ENCODE assay signal across 8 mouse cellular contexts in genomic region chr2:162931123-162931673, GRCm38 (mm10). TPM values are rescaled to one million over a fixed set of nuclear protein-coding genes. Genes with fewer than 3 reads are reported as not detected.
DNase-seq lines count a peak whose midpoint lies in the region; ATAC-seq and TF ChIP-seq lines count a peak whose summit lies in the region.

Srsf6 (plus strand) TSS chr2:162931528.

- peak; percentile 94 for ATAC-seq in Patski
- ATAC-seq in hindbrain, embryonic 14.5 days (ENCODE audit: low FRiP score): peak; percentile 92

- H3K4me3 ChIP-seq in hindbrain, embryonic 14.5 days (replicated peaks; ENCODE audit: low read length): peak within 1 kb of the TSS; percentile 100

- peak within 1 kb of the TSS; percentile 81 for H3K4me2 ChIP-seq in hindbrain, embryonic 14.5 days (replicated peaks)

- POLR2A ChIA-PET in Patski (lab: Charles Lee): interaction anchor here (0.8 to 1.7 kb wide), 2 partner anchors 9 to 30 kb away, joined by 3 to 4 read pairs; no protein-coding TSS in a partner anchor

- H3K27ac ChIP-seq in hindbrain, embryonic 14.5 days: peak within 1 kb of the TSS; percentile 100

- peak within 1 kb of the TSS; percentile 100 for H3K9ac ChIP-seq in hindbrain, embryonic 14.5 days

- peak; percentile 80 for DNase-seq in Patski (ENCODE audit: low read depth, low spot score)
- peak; percentile 93 to 97 for DNase-seq in cerebellum, postnatal 25 days
- peak; percentile 82 to 83 for DNase-seq in frontal cortex, postnatal 25 days (ENCODE audit: low spot score in 2 of 2)
- DNase-seq in hindbrain, embryonic 14.5 days (ENCODE audit: low spot score): peak; percentile 97
- peak; percentile 84 to 85 for DNase-seq in layer of hippocampus, postnatal 36 days
- peak; percentile 95 for DNase-seq in lung, postnatal 36 days
- peak; percentile 97 for DNase-seq in retina, postnatal 1 day
- peak; percentile 79 to 81 for DNase-seq in urinary bladder, adult 18-20 months (ENCODE audit: low spot score in 2 of 2)

- no peak for TF ChIP-seq CTCF in Patski (IDR thresholded peaks at IDR 0.05)

- no peaks in the 10 kb centered on the region for H3K27me3 ChIP-seq in Patski
- H3K27me3 ChIP-seq in hindbrain, embryonic 14.5 days (ENCODE audit: control insufficient read depth, insufficient read depth, low read length): no peaks in the 10 kb centered on the region

- CTCF ChIA-PET in Patski (lab: Charles Lee): interaction anchor here (1.4 to 1.6 kb wide), 2 partner anchors 25 to 28 kb away, joined by 3 to 5 read pairs; no protein-coding TSS in a partner anchor

- no peaks in the 10 kb centered on the region for H3K9me3 ChIP-seq in hindbrain, embryonic 14.5 days (ENCODE audit: control insufficient read depth, low read length)

- H3K36me3 ChIP-seq in hindbrain, embryonic 14.5 days (replicated peaks; ENCODE audit: control insufficient read depth, insufficient read depth): peaks cover 36% of the 10 kb centered on the region

- peaks cover 18% of the 10 kb centered on the region for H3K4me1 ChIP-seq in hindbrain, embryonic 14.5 days (replicated peaks; ENCODE audit: control insufficient read depth, insufficient read depth, low read length)

- under 1% methylated on average over 44 of the region's 68 CpGs for WGBS in hindbrain, embryonic 14.5 days

- in situ Hi-C loops in Patski (cut with MboI; ENCODE audit: low pct_unique_long_range_greater_than_20kb): no loop called here

RNA-seq across cellular contexts. Expression of gene Srsf6, which starts in this region (rescaled TPM):
- 200 TPM for polyA plus RNA-seq in Patski (2021)
- polyA plus RNA-seq in hindbrain, embryonic 14.5 days (2014; fragmentation: Nextera tagmentation; extraction: Ambion mirVana): 131 and 134 TPM in 2 replicates
- 100 to 1,000 TPM; 117 to 121 TPM for total RNA-seq in layer of hippocampus, postnatal 36 days (2021)

Comparison
In these comparisons a context has a peak if more than half of its experiments do, and no peak if none do; other contexts are left out.
1. Peak in every context shown above with its lines: DNase-seq, ATAC-seq, H3K4me3 ChIP-seq and H3K27ac ChIP-seq.